Mouse (Mus musculus) neural tube, embryonic 15.5 days (tissue): ENCODE measurements around the gene Mapk8ip1. TPM values are rescaled to one million over a fixed set of nuclear protein-coding genes. Genes with fewer than 3 reads are reported as not detected.
A peak's percentile ranks its signal among the peaks of the same experiment; 100 is the strongest.

Source experiments
- ATAC-seq: fragments of 200-750 bp; cut with Nextera tagmentation; 2 replicates; pipeline ENCODE4 v1.8.0; 2017; ENCODE audit warnings: mild to moderate bottlenecking, moderate TSS enrichment, moderate library complexity; ENCODE audit not compliant: low FRiP score
- H3K27ac ChIP-seq: fragments of 300-500 bp; sonication (generic); replicated peaks from 2 replicates; pipeline ENCODE4 v1.5.1; 2015; ENCODE audit warnings: mild to moderate bottlenecking, inconsistent platforms
- H3K27me3 ChIP-seq: fragments of 300-500 bp; sonication (generic); replicated peaks from 2 replicates; pipeline ENCODE4 v1.6.1; 2015; ENCODE audit warnings: inconsistent platforms
- H3K36me3 ChIP-seq: fragments of 300-500 bp; sonication (generic); 2 replicates; pipeline ENCODE4 v1.6.1; 2015; ENCODE audit warnings: inconsistent platforms
- H3K4me1 ChIP-seq: fragments of 300-500 bp; sonication (generic); 2 replicates; pipeline ENCODE4 v1.6.1; 2015; ENCODE audit warnings: inconsistent platforms
- H3K4me2 ChIP-seq: fragments of 300-500 bp; sonication (generic); 2 replicates; pipeline ENCODE4 v1.6.1; 2015; ENCODE audit warnings: inconsistent platforms, mild to moderate bottlenecking, moderate library complexity
- H3K4me3 ChIP-seq: fragments of 300-500 bp; sonication (generic); replicated peaks from 2 replicates; pipeline ENCODE4 v1.5.1; 2015; ENCODE audit warnings: mild to moderate bottlenecking, inconsistent platforms
- H3K9ac ChIP-seq: fragments of 300-500 bp; sonication (generic); replicated peaks from 2 replicates; pipeline ENCODE4 v1.6.1; 2015; ENCODE audit warnings: mild to moderate bottlenecking, inconsistent platforms
- H3K9me3 ChIP-seq: fragments of 300-500 bp; sonication (generic); replicated peaks from 2 replicates; pipeline ENCODE4 v1.6.1; 2016; ENCODE audit warnings: inconsistent platforms
- WGBS: fragments of 180-500 bp; shearing (Covaris S2); methylation state at CpG from one replicate; pipeline ENCODE4 v1.1.7; 2015; ENCODE audit warnings: mixed read lengths; 5-methylcytosine and 5-hydroxymethylcytosine counted together
- polyA plus RNA-seq: library from polyadenylated mRNA; unstranded; fragments of >200 nt; fragmentation: Nextera tagmentation; extraction: Ambion mirVana; gene quantifications from 2 replicates; pipeline ENCODE4 v1.2.1, GENCODE M21; 2015

Mapk8ip1 gene
- polyA plus RNA-seq, 1 experiment from 2014 or later: 169 TPM

- H3K4me1 ChIP-seq: peaks cover 62% of the 10 kb centered on the region
- peaks cover 58% of the 10 kb centered on the region for H3K36me3 ChIP-seq
- H3K27me3 ChIP-seq: no peaks in the 10 kb centered on the region
- no peak overlapping the region for H3K4me3 ChIP-seq
- 57% methylated on average over 9 of the region's 9 CpGs for WGBS
- H3K4me2 ChIP-seq: no peak overlapping the region
- peak overlapping the region; percentile 84 for H3K27ac ChIP-seq
- ATAC-seq: 0 out of 2 replicates have a peak, but pooled peaks have one; percentile 24
- no peak overlapping the region for H3K9ac ChIP-seq
- no peaks in the 10 kb centered on the region for H3K9me3 ChIP-seq
Measured at GRCm38 (mm10) chr2:92423702-92424461, 22.8 kb upstream of the Mapk8ip1 start.

DNA sequence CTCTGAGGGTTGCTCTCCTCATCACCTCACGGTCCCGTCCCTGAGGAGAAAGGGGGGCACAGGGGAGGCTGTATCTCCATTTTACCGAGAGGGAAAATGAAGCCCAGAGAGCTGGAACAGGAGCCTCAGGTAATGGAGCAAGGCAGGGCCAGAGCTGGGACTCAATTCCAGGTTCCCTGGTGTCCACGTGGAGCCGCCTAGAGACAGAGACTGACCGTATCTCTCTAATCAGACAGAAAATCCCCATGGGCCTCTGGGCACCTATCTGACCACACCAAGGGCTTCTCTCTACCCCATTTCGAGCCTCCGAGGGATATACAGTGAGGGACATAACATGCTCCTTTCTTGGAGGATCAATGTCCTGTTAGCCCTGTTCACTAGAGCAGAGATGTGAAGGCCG lies 22.1 kb upstream of the Mapk8ip1 start:
- 93% methylated on average over 9 of the region's 9 CpGs for WGBS

GRCm38 (mm10) chr2:92422388-92423135 lies 21.5 kb upstream of the Mapk8ip1 start:
- no peak for ATAC-seq
- Histone ChIP-seq H3K4me3 (no peak overlapping the region), H3K36me3 (peaks cover 71% of the 10 kb centered on the region), H3K27me3 (no peaks in the 10 kb centered on the region), H3K9ac (no peak overlapping the region), H3K9me3 (no peaks in the 10 kb centered on the region), H3K27ac (peak overlapping the region; percentile 84; the same call in 1 of the 2 replicates), H3K4me2 (no peak overlapping the region), H3K4me1 (peaks cover 49% of the 10 kb centered on the region)
- WGBS: 79% methylated on average over 10 of the region's 10 CpGs

More for the DNA sequence above, 22.1 kb upstream of the Mapk8ip1 start:
- H3K9me3 ChIP-seq: no peaks in the 10 kb centered on the region
- peaks cover 55% of the 10 kb centered on the region for H3K4me1 ChIP-seq
- H3K4me2 ChIP-seq: no peak overlapping the region
- H3K27ac ChIP-seq: peak overlapping the region; percentile 84
- peaks cover 65% of the 10 kb centered on the region for H3K36me3 ChIP-seq
- no peak overlapping the region for H3K9ac ChIP-seq
- ATAC-seq: no peak
- H3K4me3 ChIP-seq: no peak overlapping the region
- H3K27me3 ChIP-seq: no peaks in the 10 kb centered on the region

- Histone ChIP-seq H3K27me3 (no peaks in the 10 kb centered on the region), H3K36me3 (peaks cover 78% of the 10 kb centered on the region)
- WGBS: 94% methylated on average over 7 of the region's 7 CpGs
Measured at GRCm38 (mm10) chr2:92421723-92422387, 20.8 kb upstream of the Mapk8ip1 start.

DNA sequence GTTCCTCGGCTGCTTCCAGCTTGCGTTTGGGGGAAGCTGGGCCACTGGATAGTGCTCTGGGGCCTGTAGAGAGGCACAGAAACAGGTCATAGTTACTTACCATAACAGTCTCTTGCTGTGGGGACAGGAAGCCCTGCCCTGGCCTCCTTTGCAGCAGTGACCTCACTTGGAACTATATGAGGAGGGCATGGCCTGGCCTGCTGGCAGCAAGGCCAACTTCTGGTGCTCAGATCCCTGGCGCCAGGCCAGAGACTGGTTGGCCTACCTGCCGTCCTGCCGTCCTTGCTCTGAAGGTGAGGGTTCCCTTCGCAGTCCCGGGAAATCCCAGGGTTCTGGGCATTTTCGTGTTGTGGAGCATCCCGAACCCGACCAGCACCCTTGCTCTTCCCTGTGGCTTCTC lies 10.6 kb upstream of the Mapk8ip1 start:
- Histone ChIP-seq H3K36me3 (peaks cover 93% of the 10 kb centered on the region), H3K4me3 (no peak overlapping the region), H3K9me3 (no peaks in the 10 kb centered on the region), H3K27me3 (no peaks in the 10 kb centered on the region), H3K4me2 (no peak overlapping the region), H3K4me1 (no peaks in the 10 kb centered on the region), H3K27ac (no peak overlapping the region), H3K9ac (no peak overlapping the region)
- no peak for ATAC-seq
- 90% methylated on average over 10 of the region's 10 CpGs for WGBS

More at GRCm38 (mm10) chr2:92421723-92422387, 20.8 kb upstream of the Mapk8ip1 start:
- Histone ChIP-seq H3K27ac (no peak overlapping the region), H3K4me2 (no peak overlapping the region), H3K9ac (no peak overlapping the region), H3K4me1 (peaks cover 42% of the 10 kb centered on the region), H3K9me3 (no peaks in the 10 kb centered on the region), H3K4me3 (no peak overlapping the region)
- ATAC-seq: no peak

DNA sequence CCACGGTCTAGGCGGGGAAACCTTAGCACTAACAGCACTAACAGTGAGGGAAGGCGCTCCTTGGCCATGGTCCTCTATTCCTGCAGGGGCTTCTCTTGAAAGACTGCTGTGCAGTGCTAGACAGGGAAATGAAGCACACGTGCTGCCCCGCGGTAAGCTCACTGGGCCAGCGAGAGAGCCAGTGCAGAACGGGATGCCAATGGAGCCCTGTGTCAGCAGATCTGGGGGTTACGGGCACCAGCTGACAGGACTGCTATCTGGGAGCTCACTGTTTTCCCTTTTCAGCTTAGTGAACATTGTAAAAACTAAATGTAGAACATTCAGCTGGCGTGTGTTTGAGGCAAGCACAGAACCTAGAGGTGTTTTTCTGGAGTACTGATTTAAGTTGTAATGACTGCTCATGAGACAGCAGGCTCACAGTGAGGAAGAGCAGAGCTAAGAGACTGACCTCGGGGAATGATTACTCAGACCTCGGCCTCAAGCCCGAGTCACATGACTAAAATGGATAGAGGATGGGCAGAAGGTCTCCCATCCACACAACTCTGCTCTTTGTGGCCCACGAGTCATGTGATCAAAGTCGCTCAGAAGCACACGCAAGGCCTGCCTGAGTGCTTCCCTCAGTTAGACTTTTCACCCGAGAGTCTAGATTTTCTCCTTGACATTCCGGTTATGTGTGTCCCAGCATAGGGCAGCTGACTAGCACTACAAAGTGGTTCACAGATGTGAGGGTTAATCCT lies 7.4 kb upstream of the Mapk8ip1 start:
- 0 out of 2 replicates have a peak, but pooled peaks cover 6% of the 10 kb centered on the region for H3K4me1 ChIP-seq
- H3K4me3 ChIP-seq: no peak overlapping the region
- H3K9me3 ChIP-seq: no peaks in the 10 kb centered on the region
- WGBS: 92% methylated on average over 18 of the region's 18 CpGs
- ATAC-seq: no peak
- H3K9ac ChIP-seq: no peak overlapping the region
- H3K4me2 ChIP-seq: no peak overlapping the region
- no peaks in the 10 kb centered on the region for H3K27me3 ChIP-seq
- H3K27ac ChIP-seq: no peak overlapping the region
- peaks cover 89% of the 10 kb centered on the region for H3K36me3 ChIP-seq

DNA sequence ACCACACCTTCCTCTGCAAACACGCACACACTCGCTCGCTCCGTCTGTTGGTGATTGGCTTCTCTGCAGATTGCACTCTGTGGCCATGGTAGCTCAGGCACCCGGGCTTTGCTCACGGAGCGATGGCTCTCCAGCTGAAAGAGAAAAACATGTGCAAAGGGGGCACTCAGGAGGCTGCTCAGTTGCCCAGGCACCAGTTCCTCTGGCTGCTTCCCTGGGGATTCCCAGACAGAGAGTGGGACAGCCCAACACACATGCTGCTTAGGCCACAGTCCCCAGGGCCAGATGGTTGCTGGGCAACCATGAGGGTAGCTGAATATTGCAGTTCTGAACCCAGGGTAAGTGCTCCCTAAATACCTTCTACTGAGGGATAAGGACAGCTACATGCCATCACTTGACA lies 4.6 kb upstream of the Mapk8ip1 start:
- no peaks in the 10 kb centered on the region for H3K9me3 ChIP-seq
- no peak overlapping the region for H3K9ac ChIP-seq
- peaks cover 15% of the 10 kb centered on the region for H3K4me1 ChIP-seq
- no peak overlapping the region for H3K4me3 ChIP-seq
- peaks cover 61% of the 10 kb centered on the region for H3K36me3 ChIP-seq
- WGBS: 47% methylated on average over 7 of the region's 7 CpGs
- no peaks in the 10 kb centered on the region for H3K27me3 ChIP-seq
- ATAC-seq: no peak
- no peak overlapping the region for H3K4me2 ChIP-seq
- H3K27ac ChIP-seq: peak overlapping the region; percentile 41; the same call in 1 of the 2 replicates

DNA sequence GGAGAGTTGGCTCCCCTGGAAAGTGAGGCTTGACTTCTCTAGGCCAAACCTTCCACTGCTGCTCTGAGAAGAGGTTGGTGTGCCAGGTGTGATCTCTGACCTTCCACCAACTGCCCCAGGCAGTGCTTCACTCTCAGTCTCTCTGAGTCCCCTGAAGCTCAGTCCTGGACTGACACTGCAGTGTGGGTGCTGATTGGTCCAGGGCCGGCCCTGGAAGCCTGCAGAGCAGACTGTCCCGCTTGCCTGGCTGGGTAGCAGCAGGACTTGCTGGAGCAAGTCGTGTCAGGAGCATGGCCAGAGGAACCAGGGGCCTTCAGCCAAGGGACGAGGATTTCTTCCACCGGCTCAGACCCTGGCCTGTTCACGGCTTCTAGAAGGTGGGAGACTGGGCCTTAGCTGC lies 3.7 kb upstream of the Mapk8ip1 start:
- Histone ChIP-seq H3K4me2 (no peak overlapping the region), H3K27ac (no peak overlapping the region), H3K9me3 (no peaks in the 10 kb centered on the region), H3K27me3 (no peaks in the 10 kb centered on the region), H3K36me3 (peaks cover 52% of the 10 kb centered on the region), H3K4me1 (peaks cover 23% of the 10 kb centered on the region), H3K9ac (no peak overlapping the region), H3K4me3 (no peak overlapping the region)
- 85% methylated on average over 6 of the region's 6 CpGs for WGBS
- ATAC-seq: no peak

DNA sequence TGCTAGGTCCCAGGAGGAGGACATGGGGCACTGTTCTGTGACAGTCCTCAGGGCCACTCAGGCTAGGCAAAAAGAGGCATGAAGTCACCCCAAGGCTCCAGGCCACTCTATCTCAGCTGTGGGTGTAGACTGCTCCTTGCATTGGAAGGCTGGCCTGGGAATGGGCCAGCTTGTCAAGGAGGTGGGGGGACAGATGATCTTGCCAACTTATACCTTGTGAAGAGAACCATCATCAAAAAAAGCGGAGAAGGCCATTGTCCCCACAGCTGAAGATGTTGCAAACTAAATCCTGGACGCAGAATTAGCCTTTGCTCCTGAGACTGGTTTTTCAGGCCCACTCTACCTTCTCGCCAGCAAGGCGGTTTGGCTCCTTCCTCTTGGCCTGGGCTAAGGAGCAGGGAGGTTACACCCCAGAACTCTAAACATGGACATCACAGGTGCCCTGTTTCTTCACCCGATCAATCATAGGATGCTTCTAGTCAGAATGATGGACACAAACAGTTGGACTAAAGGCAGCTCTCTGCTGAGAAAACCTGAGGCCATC lies 2.8 kb upstream of the Mapk8ip1 start:
- H3K27ac ChIP-seq: no peak overlapping the region

GRCm38 (mm10) chr2:92402591-92403326 lies 1.7 kb upstream of the Mapk8ip1 start:
- ATAC-seq: no peak
- no peak overlapping the region for H3K9ac ChIP-seq

More for the DNA sequence above, 2.8 kb upstream of the Mapk8ip1 start:
- Histone ChIP-seq H3K36me3 (peaks cover 43% of the 10 kb centered on the region), H3K9me3 (no peaks in the 10 kb centered on the region), H3K4me1 (peaks cover 32% of the 10 kb centered on the region), H3K9ac (no peak overlapping the region), H3K4me3 (no peak overlapping the region), H3K4me2 (no peak overlapping the region), H3K27me3 (no peaks in the 10 kb centered on the region)
- WGBS: 91% methylated on average over 5 of the region's 5 CpGs
- no peak for ATAC-seq

More at GRCm38 (mm10) chr2:92402591-92403326, 1.7 kb upstream of the Mapk8ip1 start:
- Histone ChIP-seq H3K36me3 (peaks cover 34% of the 10 kb centered on the region), H3K4me1 (peaks cover 42% of the 10 kb centered on the region), H3K27ac (no peak overlapping the region), H3K4me3 (no peak overlapping the region), H3K4me2 (no peak overlapping the region), H3K9me3 (no peaks in the 10 kb centered on the region), H3K27me3 (no peaks in the 10 kb centered on the region)
- whole genome bisulfite sequencing: 72% methylated on average over 4 of the region's 4 CpGs
